Mouse (Mus musculus) liver, adult 2 months (tissue): ENCODE data around the gene Btg2.

Experiments
- CTCF ChIP-seq: fragments of 200-500 bp; IDR thresholded peaks from 2 replicates; pipeline ENCODE4 v1.5.1; 2011; ENCODE audit warnings: low read depth, low read length, control low read depth
- POLR2A ChIP-seq: fragments of 200-500 bp; IDR thresholded peaks from 2 replicates; pipeline ENCODE4 v1.6.1; 2011; ENCODE audit warnings: low read length, control low read depth; ENCODE audit not compliant: insufficient read depth; ENCODE audit errors: extremely low read depth

GRCm38 (mm10) chr1:134110015-134110414 lies 31.1 kb upstream of the Btg2 start:
- TF ChIP-seq CTCF, result no peak
- TF ChIP-seq POLR2A, result no peak
